Mouse (Mus musculus) heart, adult 2 months (tissue): ENCODE measurements around the gene Plxna4.

ENCODE experiments used
- CTCF ChIP-seq: fragments of 200-600 bp; IDR thresholded peaks from 2 replicates; pipeline ENCODE4 v1.8.1; 2022; ENCODE audit warnings: antibody characterized with exemption, mild to moderate bottlenecking, moderate library complexity
- POLR2A ChIP-seq: fragments of 200-500 bp; IDR thresholded peaks from 2 replicates; pipeline ENCODE4 v1.6.1; 2011; ENCODE audit warnings: mild to moderate bottlenecking, low read depth, low read length, control low read depth; ENCODE audit not compliant: insufficient read depth

DNA sequence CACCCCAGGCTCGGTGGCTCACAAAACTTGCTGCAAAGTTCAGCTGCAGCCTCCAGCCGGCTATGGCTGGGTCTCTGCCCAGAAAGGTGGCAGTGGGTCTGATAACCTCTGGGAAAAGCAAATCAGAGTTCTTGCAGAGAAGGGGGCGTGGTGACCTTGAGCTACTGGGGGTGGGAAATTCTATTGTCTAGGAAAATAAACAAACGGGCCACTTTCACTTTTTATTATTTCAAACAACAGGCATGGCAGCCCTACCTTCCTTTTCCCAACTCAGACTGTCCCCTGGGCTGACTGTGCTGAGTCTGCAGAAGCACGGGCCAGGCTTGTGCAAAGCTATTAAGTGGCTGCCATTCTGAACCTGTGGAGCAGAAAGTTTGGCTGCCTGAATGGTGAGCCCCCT lies 94.4 kb downstream of the Plxna4 start:
- TF ChIP-seq CTCF: no peak
- no peak for TF ChIP-seq POLR2A
